8 mouse cellular contexts compared by ENCODE assay signal in the genomic region with DNA sequence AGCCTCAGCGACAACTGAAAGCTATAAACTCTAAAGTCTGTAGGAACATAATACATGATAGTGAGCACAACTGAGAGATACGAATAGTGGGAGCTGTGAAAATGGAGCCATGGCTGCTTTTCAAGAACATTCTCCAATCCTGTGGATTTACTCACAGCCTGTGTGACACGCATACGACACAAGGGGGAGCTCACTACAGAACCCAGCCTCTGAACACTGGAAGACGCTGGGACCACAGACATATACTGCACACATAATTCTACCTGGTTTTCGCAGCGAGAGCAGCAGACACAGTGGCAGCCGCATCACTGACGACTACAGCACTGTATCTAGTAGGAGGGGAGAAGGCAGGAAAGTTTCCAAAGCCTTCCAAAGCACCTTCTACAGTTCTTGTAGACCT.
A peak's percentile ranks its signal among the peaks of the same experiment; 100 is the strongest.
DNase-seq lines count a peak whose midpoint lies in the region; ATAC-seq lines count a peak whose summit lies in the region.

No protein-coding gene starts in this region.

- no peak overlapping the region for H3K4me3 ChIP-seq in limb, embryonic 12.5 days (replicated peaks)
- no peak overlapping the region for H3K4me3 ChIP-seq in midbrain, embryonic 13.5 days (replicated peaks)

- peak; percentile 62 for DNase-seq in urinary bladder, postnatal 14 days (ENCODE audit: low spot score)
- no peak for DNase-seq in urinary bladder, postnatal 10 days (ENCODE audit: low spot score)
- DNase-seq in embryo, embryonic 10.5 days (ENCODE audit: low spot score), result peak; percentile 72
- DNase-seq in gastrocnemius, postnatal 14 days, result peak; percentile 42
- peak; percentile 42 to 67 for DNase-seq in kidney, adult 8-10 months
- peak; percentile 22 to 40 for DNase-seq in spleen, adult 18-20 months

- 0 out of 2 replicates have a peak, but pooled peaks have one; percentile 22 for ATAC-seq in limb, embryonic 12.5 days (ENCODE audit: insufficient number of reproducible peaks, insufficient read depth, low FRiP score, low TSS enrichment, low read depth)
- ATAC-seq in midbrain, embryonic 13.5 days, result peak; percentile 85

- intact Hi-C loops in gastrocnemius, postnatal 14 days (cut with DNase I; ENCODE audit: low total_unique reads), result loop anchor here (5.0 kb wide), 1 partner anchor 195 kb away; no protein-coding TSS in a partner anchor

- H3K4me2 ChIP-seq in limb, embryonic 12.5 days, result 0 out of 2 replicates have a peak overlapping the region, but pooled peaks have one; percentile 24
- no peak overlapping the region for H3K4me2 ChIP-seq in midbrain, embryonic 13.5 days (replicated peaks)

- 51% methylated on average over 9 of the region's 9 CpGs for whole genome bisulfite sequencing in limb, embryonic 12.5 days
- 53% methylated on average over 9 of the region's 9 CpGs for WGBS in midbrain, embryonic 13.5 days

- H3K9ac ChIP-seq in limb, embryonic 12.5 days (replicated peaks), result 0 out of 2 replicates have a peak overlapping the region, but pooled peaks have one; percentile 23
- no peak overlapping the region for H3K9ac ChIP-seq in midbrain, embryonic 13.5 days (replicated peaks)

- H3K36me3 ChIP-seq in limb, embryonic 12.5 days, result no peaks in the 10 kb centered on the region
- H3K36me3 ChIP-seq in midbrain, embryonic 13.5 days, result no peaks in the 10 kb centered on the region

- H3K4me1 ChIP-seq in limb, embryonic 12.5 days (replicated peaks), result peaks cover 10% of the 10 kb centered on the region; the same call in 1 of the 2 replicates
- H3K4me1 ChIP-seq in midbrain, embryonic 13.5 days (replicated peaks), result 0 out of 2 replicates have a peak, but pooled peaks cover 2% of the 10 kb centered on the region

- H3K27ac ChIP-seq in limb, embryonic 12.5 days, result no peak overlapping the region
- H3K27ac ChIP-seq in midbrain, embryonic 13.5 days, result no peak overlapping the region

- no peaks in the 10 kb centered on the region; the same call in 1 of the 2 replicates for H3K27me3 ChIP-seq in limb, embryonic 12.5 days
- no peaks in the 10 kb centered on the region for H3K27me3 ChIP-seq in midbrain, embryonic 13.5 days

- H3K9me3 ChIP-seq in limb, embryonic 12.5 days, result no peaks in the 10 kb centered on the region
- no peaks in the 10 kb centered on the region for H3K9me3 ChIP-seq in midbrain, embryonic 13.5 days
